Mouse (Mus musculus) heart, adult 2 months (tissue): ENCODE measurements at regions not wholly inside any gene's neighbourhood (a gene's known extent, or its start where the extent isn't known, plus 50 kb on each side); places are given as distances from the start of the nearest gene placed in this dataset.

ENCODE experiments used
- DNase-seq, 2 experiments: peaks; one replicate each; pipeline ENCODE4 v3.0.0; 2021
- H3K27ac ChIP-seq: fragments of 200-600 bp; 2 replicates; pipeline ENCODE4 v1.8.1; 2022
- H3K27me3 ChIP-seq: fragments of 200-500 bp; 2 replicates; pipeline ENCODE4 v1.6.1; 2012; ENCODE audit warnings: mild to moderate bottlenecking, low read length, inconsistent platforms, mixed read lengths; ENCODE audit not compliant: control insufficient read depth, insufficient read depth
- H3K36me3 ChIP-seq: fragments of 200-500 bp; 2 replicates; pipeline ENCODE4 v1.6.1; 2012; ENCODE audit warnings: low read length, inconsistent platforms; ENCODE audit not compliant: control insufficient read depth, insufficient read depth
- H3K4me1 ChIP-seq: fragments of 200-500 bp; 2 replicates; pipeline ENCODE4 v1.6.1; 2011; ENCODE audit warnings: low read length; ENCODE audit not compliant: control insufficient read depth, insufficient read depth
- H3K4me3 ChIP-seq: fragments of 200-600 bp; 2 replicates; pipeline ENCODE4 v1.8.1; 2022
- H3K79me2 ChIP-seq: fragments of 200-500 bp; replicated peaks from 2 replicates; pipeline ENCODE4 v1.6.1; 2012; ENCODE audit warnings: mild to moderate bottlenecking, inconsistent platforms, low read length, moderate library complexity, mixed read lengths; ENCODE audit not compliant: control insufficient read depth, insufficient read depth
- H3K9ac ChIP-seq: fragments of 200-500 bp; 2 replicates; pipeline ENCODE4 v1.6.1; 2012; ENCODE audit warnings: low read depth, mild to moderate bottlenecking, control low read depth, inconsistent platforms, low read length, mixed read lengths
- CTCF ChIP-seq: fragments of 200-600 bp; IDR thresholded peaks from 2 replicates; pipeline ENCODE4 v1.8.1; 2022; ENCODE audit warnings: antibody characterized with exemption, mild to moderate bottlenecking, moderate library complexity
- EP300 ChIP-seq: fragments of 200-500 bp; IDR thresholded peaks from 2 replicates; pipeline ENCODE4 v1.6.1; 2011; ENCODE audit warnings: low read depth, low read length, control low read depth; ENCODE audit not compliant: insufficient read depth
- POLR2A ChIP-seq: fragments of 200-500 bp; IDR thresholded peaks from 2 replicates; pipeline ENCODE4 v1.6.1; 2011; ENCODE audit warnings: mild to moderate bottlenecking, low read depth, low read length, control low read depth; ENCODE audit not compliant: insufficient read depth
- WGBS: fragments of 180-500 bp; shearing (Covaris S2); methylation state at CpG from one replicate; pipeline ENCODE4 v1.1.7; 2018; 5-methylcytosine and 5-hydroxymethylcytosine counted together
- intact Hi-C: fragments of 180-260 bp; cut with DNase I; formaldehyde crosslinking; loops from one replicate; pipeline ENCODE4 v1.15.1; 2025

- H3K79me2 ChIP-seq = no peaks in the 10 kb centered on the region
- H3K27ac ChIP-seq = no peak overlapping the region
- no peaks in the 10 kb centered on the region for H3K27me3 ChIP-seq
- WGBS = 65% methylated on average over 2 of the region's 2 CpGs
- H3K4me1 ChIP-seq = no peaks in the 10 kb centered on the region
- H3K9ac ChIP-seq = no peak overlapping the region
- TF ChIP-seq POLR2A (no peak), CTCF (no peak), EP300 (no peak)
- no peaks in the 10 kb centered on the region for H3K36me3 ChIP-seq
- DNase-seq = no peak
- intact Hi-C loops = no loop called here
- H3K4me3 ChIP-seq = no peak overlapping the region
These were observed 101.7 kb upstream of the 1810046K07Rik start for GRCm38 (mm10) chr9:51430426-51430825.

- Histone ChIP-seq H3K4me3 (no peak overlapping the region), H3K36me3 (no peaks in the 10 kb centered on the region), H3K4me1 (no peaks in the 10 kb centered on the region), H3K9ac (no peak overlapping the region), H3K27me3 (no peaks in the 10 kb centered on the region), H3K79me2 (no peaks in the 10 kb centered on the region), H3K27ac (no peak overlapping the region)
- WGBS = 68% methylated on average over 2 of the region's 2 CpGs
- no peak for DNase-seq
- intact Hi-C loops = no loop called here
- no peak for TF ChIP-seq POLR2A
- TF ChIP-seq EP300 = no peak
- TF ChIP-seq CTCF = no peak
These were observed 108.4 kb upstream of the 1810046K07Rik start for GRCm38 (mm10) chr9:51437130-51437529.

- 43% methylated on average over 5 of the region's 5 CpGs for WGBS
- DNase-seq = no peak
These were observed 113.2 kb upstream of the 1810046K07Rik start for GRCm38 (mm10) chr9:51441773-51442381.

GRCm38 (mm10) chr9:51455690-51456089, 127.0 kb upstream of the 1810046K07Rik start:
- Histone ChIP-seq H3K36me3 (no peaks in the 10 kb centered on the region), H3K4me3 (no peak overlapping the region), H3K4me1 (no peaks in the 10 kb centered on the region), H3K79me2 (no peaks in the 10 kb centered on the region), H3K27ac (no peak overlapping the region), H3K9ac (no peak overlapping the region), H3K27me3 (no peaks in the 10 kb centered on the region)
- WGBS = 41% methylated on average over 2 of the region's 2 CpGs
- no peak for TF ChIP-seq CTCF
- TF ChIP-seq POLR2A = no peak
- no peak for TF ChIP-seq EP300
- intact Hi-C loops = no loop called here
- no peak for DNase-seq

More at GRCm38 (mm10) chr9:51441773-51442381, 113.2 kb upstream of the 1810046K07Rik start:
- no peak overlapping the region for H3K4me3 ChIP-seq
- no peak overlapping the region for H3K27ac ChIP-seq
- intact Hi-C loops = no loop called here
- no peaks in the 10 kb centered on the region for H3K27me3 ChIP-seq
- no peak for TF ChIP-seq POLR2A
- H3K36me3 ChIP-seq = no peaks in the 10 kb centered on the region
- no peaks in the 10 kb centered on the region for H3K4me1 ChIP-seq
- H3K9ac ChIP-seq = no peak overlapping the region
- no peaks in the 10 kb centered on the region for H3K79me2 ChIP-seq

- intact Hi-C loops = no loop called here
- H3K9ac ChIP-seq = no peak overlapping the region
- no peaks in the 10 kb centered on the region for H3K79me2 ChIP-seq
- TF ChIP-seq EP300 (no peak), CTCF (no peak), POLR2A (no peak)
- H3K4me3 ChIP-seq = no peak overlapping the region
- no peaks in the 10 kb centered on the region for H3K27me3 ChIP-seq
- no peaks in the 10 kb centered on the region for H3K4me1 ChIP-seq
- WGBS = 71% methylated on average over 6 of the region's 6 CpGs
- no peak for DNase-seq
- H3K36me3 ChIP-seq = no peaks in the 10 kb centered on the region
- no peak overlapping the region for H3K27ac ChIP-seq
These were observed 133.8 kb upstream of the 1810046K07Rik start for GRCm38 (mm10) chr9:51462463-51463024.

- Histone ChIP-seq H3K4me1 (no peaks in the 10 kb centered on the region), H3K27ac (no peak overlapping the region), H3K79me2 (no peaks in the 10 kb centered on the region), H3K27me3 (no peaks in the 10 kb centered on the region), H3K4me3 (no peak overlapping the region), H3K36me3 (no peaks in the 10 kb centered on the region), H3K9ac (no peak overlapping the region)
- no peak for DNase-seq
- 72% methylated on average over 1 of the region's 1 CpGs for WGBS
- TF ChIP-seq POLR2A (no peak), EP300 (no peak), CTCF (no peak)
- intact Hi-C loops = no loop called here
These were observed 141.3 kb upstream of the 1810046K07Rik start for GRCm38 (mm10) chr9:51470031-51470430.
